Mouse (Mus musculus) lung, postnatal 14 days (tissue): ENCODE data around the gene Aldh16a1.
A peak's percentile ranks its signal among the peaks of the same experiment; 100 is the strongest.
"Not testable (repeated sequence)": the region's sequence is repeated elsewhere in the genome, so short reads cannot be mapped to it uniquely, and the experiment has no call there.

Experiments
- DNase-seq: peaks from one replicate; pipeline ENCODE4 v3.0.0; 2021

Aldh16a1 gene

DNA sequence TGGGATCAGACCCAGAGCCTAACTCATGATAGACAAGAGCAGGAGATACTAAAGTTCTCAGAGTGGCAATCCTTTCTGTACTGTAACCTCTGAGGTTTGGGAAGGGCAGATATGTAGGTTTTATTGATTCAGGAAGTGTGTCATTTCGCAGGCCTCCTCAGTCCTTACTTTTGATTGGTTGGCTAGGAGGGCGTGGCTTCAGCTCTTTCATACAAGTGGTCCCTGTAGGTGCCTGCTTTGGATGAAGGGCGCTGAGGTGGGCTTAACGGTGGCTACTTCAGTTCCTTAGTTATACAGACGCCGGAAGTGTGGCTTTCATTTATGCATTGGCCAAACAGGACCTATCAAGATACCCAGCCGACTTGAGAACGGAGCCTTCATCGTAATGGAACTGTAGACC, 1.2 kb upstream of the Aldh16a1 start:
- no peak for DNase-seq

DNA sequence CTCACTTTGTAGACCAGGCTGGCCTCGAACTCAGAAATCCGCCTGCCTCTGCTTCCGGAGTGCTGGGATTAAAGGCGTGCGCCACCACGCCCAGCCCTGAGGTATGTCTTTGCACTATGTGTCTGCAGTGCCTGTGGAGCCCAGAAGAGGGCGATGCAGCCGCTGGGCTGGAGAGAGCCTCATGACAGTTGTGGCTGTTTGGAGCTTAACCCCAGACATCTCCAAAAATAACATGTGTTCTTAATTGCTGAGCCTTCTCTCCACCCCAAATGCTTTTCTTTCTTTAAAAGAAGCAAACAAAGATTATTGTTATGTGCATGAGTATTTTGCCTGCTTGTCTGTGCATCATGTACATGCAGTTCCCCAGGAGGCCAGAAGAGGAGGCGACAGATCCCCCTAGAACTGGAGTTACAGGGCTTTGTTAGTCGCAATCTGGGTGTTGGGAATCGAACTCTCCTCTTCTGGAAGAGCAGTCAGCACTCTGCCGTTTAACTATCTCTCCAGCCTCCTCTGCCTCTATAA, 670 bp upstream of the Aldh16a1 start:
- peak; percentile 58 for DNase-seq

DNA sequence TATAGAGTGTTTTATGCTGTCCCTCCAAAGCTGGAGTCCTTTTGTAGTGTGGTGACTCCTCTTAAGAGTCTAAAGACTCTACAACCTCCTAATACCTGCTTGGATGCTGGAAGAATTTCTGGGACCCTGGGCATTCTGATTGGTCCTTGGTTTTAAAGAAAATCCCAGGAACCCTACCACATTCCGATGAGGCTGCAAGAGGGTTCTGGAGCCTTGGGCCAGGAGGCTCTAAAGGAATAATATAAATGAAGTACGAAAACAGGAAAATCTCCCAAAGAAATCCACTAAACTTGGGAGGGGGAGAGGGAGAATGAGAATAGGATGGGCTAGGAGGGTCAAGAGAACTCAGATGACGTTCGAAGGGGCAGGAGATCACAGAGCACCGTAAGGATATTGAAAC, 798 bp downstream of the Aldh16a1 start:
- no peak for DNase-seq

DNA sequence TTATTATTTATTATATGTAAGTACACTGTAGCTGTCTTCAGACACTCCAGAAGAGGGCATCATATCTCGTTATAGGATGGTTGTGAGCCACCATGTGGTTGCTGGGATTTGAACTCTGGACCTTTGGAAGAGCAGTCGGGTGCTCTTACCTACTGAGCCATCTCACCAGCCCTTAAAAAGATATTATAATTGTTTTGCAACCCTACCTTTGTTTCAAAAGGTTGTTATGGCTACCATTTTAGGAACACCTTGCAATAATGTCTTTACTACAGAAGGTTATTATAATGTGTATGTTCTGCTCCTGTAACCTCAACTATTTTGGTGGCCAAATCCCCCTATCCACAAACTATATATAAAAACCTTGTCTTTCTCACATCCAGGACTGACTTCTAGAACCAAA, 1.3 kb downstream of the Aldh16a1 start:
- not testable (repeated sequence) for DNase-seq

DNA sequence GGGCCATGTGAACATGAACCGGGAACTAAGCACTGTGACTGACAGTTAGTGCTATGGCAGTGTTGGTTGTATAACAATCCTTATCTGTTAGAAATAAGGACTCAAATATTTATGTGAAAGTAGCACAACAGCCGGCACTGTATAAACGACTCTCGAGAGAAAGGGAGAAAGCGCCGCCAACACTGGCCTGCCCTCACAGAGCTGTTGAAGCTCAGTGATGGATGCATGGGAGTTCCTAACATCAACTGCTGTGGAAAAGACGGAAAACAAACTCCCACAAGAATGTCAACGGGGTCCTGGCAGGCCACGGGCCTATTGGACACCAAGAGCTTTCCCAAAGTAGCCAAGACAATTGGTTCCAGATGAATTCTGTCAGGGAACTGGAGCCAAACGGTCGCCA, 3.1 kb downstream of the Aldh16a1 start:
- DNase-seq = peak; percentile 64

DNA sequence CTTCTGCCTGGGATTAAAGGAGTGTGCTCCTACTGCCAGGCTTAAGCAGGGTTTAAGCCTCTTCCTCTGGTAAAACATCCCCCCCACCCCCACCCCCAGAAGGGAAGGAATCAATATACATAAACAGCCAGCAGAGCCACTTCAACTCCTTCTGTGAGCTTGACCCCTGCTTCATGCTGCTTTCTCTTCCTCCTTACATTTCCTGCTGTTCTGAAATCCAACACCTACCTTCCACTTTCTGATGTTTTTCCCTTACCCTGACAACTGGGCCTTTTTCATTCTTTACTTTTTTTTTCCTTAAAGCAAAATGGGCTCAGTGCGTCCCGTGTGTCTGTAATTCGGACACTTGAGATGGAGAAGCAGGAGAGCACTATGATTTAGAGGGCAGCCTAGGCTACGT, 4.1 kb downstream of the Aldh16a1 start:
- DNase-seq = no peak

DNA sequence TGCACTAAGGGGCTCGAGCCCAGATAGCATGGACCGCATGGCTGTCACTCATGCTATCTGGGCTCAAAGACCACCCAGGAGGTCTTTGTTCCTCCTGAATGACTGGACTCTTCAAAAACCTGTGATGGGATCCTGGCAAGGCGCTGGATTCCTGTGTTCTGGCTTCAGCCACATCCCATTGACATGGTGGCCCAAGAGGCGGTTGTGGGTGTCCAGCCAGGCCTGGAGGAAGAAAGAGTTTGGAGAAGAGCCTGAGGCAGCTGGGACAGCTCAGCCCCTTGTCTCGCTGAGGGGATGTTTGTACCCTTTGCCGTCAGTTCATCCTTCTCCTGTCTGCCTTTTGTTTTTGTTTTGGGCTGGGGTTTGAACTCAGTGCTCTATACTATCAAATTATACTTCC, 4.8 kb downstream of the Aldh16a1 start:
- DNase-seq = peak; percentile 54

DNA sequence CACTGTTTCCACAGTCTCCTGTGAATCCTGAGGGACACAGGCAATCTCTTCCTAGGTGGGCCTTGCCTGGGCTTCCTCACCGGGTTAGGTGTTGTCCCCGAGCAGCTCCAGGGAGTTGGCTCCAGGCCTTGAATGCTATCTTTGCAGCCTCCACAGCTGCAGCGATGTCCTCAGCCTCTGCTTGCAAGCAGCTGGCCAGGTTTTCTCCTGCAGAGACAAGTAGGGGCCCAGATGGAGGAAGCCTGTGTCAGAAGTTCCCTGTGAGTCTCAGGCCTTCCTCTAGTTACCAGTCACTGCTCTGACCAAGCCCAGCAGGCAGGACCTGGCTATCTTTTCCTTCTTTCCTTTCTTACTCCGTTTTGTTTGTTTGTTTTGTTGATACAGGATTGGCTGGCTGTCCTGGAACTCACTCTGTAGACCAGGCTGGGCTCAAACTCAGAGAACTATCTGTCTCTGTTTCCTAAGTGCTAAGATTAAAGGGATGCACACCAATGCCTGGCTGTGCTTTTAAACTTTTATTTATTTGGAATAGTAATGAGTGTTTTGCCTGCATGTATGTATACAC, 5.8 kb downstream of the Aldh16a1 start:
- no peak for DNase-seq

DNA sequence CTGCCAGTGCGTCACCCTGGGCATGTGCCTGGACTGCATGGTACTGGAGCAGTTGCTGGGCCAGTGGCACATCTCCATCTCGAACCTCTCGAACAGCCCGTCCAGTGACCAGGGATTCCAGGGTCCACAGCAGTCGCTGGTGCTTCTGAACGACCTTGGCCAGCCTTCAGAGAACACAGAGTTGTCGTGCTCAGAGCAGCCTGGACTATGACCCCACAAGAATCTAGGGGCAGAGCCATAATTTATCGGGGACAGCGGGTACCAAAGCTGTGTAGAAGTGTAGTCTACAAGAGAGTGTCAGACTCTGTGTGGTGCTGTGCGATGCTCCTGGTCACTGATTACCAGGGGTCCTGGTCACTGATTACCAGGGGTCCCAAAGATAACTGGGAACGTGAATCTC, 6.5 kb downstream of the Aldh16a1 start:
- DNase-seq = no peak

DNA sequence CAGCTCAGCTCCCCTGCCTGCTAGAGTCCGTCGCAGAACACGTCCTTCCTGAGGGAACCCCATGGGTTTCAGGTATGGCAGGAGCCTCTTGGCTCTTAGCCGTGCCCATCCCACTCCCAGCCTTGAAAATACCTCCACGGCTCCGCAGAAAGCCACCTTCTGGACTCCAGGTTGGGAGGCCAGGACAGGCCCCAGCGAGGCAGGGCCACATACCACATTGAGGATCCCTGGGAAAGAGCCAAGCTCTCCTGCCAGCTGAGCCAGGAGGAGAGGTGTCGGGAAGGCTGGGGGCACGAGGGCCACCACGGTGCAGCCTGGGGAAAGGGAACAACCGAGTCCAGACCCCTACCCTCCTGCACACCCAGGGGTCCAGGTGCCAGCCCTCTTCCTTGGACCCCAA, 7.1 kb downstream of the Aldh16a1 start:
- DNase-seq = no peak

DNA sequence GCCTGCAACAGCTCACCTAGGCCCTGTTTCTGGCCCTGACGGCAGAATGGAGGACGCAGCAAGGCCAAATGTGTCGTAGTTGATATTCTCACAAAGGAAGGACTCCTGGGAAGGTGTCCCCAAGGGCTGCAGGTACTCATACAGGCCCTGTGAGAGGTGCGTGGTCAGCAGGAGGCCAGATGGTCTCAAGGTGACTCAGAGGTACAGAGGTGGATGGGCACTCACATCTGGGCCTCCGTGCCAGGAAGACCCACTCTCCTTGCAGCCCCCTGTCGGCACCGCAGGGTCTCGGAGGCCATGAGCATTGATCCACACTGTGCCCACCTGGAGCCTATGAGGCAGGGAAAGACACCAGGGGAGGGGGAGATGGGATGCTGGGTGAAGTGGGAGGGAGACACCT, 8.9 kb downstream of the Aldh16a1 start:
- no peak for DNase-seq

DNA sequence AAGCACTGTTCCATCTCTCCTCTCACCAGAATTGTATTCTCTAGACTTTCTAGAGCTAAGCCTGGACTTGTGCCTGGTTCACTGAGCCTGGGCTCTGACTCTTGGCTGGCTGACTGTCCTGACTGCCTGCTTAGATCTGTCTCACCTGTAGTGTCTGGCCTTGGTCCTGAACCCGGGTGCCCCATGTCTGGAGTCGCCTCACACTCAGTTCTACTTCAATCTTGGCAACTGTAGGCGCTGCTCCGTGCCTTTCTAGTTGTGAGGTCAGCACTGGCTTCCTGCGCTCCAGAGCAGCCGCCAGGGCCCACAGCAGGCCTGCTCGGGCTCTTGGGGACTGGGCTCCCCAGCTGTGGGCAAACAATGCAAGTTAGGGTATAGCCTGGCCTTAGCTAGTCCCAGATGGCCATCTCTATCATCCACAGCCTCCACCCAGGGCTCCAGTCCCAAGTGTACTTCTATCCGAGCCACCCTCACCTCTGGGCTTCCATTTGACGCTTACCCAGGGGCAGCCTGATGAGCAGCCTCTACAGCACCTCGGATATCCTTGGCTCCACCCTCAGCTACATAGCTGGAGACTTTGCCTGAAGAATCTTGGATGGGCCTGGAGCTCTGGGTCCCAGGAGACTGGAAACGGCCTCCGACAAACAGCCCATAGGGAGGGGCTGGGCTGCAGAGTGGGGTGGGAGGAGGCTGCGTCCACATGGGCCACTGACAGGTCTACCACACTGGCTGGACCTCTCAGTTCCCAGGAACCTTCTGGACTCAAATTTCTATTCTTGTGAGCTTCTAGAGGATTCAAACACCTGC, 9.8 kb downstream of the Aldh16a1 start:
- DNase-seq = no peak

DNA sequence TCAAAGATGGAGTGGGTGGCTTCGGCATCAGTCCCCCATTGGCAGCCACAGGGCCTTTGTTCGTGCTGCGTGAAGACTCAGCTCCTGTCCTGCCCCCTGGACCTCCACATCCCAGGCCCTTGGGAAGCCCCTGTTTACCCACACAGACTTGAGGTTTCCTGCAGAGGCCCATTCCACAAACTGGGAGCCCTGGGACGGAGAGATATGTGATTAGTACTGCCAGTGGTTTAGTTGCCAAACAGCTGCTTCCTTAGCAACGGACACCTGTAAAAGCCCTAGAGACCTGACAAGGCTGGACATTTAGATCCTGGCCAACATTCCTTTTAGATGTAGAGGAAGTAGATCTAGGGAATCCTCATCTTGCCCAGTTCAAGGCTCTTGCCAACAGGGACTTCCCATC, 12.5 kb downstream of the Aldh16a1 start:
- no peak for DNase-seq

DNA sequence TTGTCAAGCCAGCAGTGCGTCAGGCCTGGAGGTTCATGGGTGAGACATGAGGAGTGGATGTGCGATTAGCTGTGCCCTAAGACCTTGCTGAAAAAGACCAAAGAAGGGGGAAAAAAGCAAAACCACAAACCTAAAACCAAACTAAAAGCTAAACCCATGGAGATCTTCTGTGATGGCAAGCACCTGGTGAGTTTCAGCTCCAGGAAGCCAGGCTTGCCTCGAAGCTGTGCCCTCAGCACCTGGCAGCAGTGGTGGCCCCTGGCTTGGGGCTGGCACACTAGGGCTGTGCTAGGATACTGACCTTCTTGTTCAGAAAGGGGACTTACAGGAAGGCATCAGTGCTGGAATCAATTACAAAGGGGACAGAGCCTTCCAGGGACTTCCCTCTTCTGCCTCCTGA, 13.1 kb downstream of the Aldh16a1 start:
- DNase-seq = no peak

DNA sequence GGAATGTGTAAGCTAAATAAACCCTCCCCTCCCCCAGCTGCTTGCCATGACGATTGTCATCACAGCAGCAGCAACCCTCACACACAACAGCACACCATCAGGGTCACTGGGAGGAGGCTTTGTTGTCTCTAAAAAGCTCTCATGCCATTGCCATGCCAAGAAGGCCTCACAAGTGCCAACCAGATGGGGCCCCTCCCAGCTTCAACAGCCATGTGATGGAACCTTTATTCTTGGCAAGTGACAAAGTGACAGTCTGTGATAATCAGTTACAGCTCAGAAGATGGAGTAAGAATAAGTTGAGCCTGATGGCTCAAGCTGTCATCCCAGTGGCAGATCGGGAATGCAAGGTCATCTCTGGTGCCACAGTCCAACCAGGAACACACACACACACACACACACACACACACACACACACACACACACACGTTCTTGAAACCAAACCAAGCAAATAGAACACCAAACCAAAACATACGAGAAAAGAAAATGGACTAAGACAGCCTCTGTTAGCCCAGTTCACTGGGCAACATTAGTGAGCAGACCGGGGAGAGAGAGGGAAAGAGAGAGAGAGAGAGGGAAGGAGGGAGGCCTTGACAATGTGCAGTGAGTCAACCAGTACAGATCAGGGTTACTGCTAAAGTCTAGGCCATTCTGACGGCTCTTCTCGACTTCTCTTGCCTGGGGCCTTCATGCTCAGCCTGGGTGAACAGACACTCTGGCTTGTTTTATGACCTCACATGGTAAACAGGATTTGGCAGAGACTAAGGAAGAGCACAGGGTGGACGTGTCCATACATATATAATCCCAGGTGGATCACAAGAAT, 14.3 kb downstream of the Aldh16a1 start:
- DNase-seq = no peak

DNA sequence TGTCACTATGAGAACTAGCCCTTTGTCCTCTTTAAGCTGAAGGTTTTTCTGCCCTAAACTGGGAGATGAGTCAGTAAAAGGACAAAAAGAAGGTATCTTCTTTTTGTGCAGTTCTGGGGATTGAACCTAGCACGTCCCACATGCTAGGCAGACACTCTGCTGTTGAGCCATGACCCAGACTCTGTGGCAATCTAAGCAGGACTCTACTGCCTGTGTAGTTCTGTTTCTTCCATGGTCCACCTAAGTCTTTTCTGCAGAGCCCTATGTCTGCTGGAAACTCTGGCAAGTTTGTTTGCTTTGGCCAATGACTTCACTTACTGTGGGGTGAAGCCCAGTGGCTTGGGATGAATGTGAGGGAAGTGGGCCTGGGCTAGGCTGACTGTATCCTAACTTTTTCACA, 16.0 kb downstream of the Aldh16a1 start:
- DNase-seq = no peak

DNA sequence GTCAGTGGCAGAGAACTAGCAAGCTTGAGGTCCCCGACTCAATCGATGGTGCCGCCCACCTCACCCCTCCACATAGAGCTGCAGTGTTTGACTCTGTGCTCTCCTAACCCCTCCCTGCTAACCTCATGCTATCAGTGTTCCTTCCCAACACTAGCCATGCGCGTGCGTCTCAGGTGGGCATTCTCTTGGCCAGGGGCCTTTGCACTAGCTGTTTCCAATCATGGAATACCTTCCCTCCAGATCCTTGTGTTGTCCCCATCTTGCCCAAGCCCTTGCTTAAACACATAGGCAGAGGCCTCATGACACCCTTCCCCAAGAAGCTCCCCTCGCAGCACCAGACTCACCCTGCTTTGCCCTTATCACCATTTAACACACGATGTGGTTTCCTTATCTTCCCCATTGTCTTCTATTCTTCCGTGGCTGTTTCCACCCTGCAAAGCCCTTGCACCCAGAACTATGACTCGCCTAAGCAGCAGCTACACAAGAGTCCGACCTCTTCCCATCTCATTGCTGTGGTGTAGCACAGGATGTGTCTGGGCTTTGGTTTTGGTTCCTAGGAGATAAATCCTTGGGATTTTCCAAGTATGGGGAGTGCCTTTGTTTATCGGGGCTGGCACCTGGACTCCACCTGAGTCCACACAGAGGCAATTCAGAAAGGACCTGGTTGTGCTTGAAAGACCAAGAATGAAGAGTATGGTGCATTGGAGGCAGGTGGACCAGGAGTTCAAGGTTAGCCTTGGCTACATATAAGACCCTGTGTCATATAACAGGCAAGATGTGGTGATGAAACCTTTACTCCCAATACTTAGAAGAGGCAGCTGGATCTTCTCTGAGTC, 17.0 kb downstream of the Aldh16a1 start:
- no peak for DNase-seq

DNA sequence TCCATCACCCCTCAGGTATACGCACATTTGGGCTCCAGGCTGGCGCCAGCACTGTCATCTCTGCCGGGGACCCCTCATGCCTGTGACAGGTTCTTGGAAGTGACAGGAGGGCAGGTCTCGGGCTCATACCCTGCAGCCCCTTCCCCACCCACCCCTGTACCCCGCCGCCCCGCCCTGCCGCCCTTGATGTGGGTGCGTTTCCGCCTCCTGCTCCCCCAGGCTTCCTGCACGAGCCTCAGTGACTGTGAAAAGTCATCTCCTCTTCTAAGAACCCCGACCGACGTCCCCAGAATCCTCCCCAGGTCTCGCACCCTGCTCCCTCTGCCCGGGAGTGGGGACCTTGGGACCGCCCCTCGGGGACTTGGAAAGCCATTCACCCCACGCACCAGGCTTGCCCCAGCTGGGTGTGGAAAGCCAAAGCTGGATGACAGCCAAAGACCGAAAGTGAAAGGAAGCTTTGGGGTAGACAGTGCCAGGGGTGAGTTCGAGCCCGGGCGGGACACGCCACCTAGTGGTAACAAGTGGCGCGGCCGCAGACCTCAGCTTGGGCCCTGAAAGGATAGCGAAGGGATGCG, 18.3 kb downstream of the Aldh16a1 start, which contains the start of the genes Gm45713 and Flt3l:
Gene Gm45713, minus strand, starts transcription at position 239 of the 575 bp plus-strand sequence.
Gene Flt3l, minus strand, starts transcription at position 440 of the 575 bp plus-strand sequence.
- peak; percentile 97 for DNase-seq

DNA sequence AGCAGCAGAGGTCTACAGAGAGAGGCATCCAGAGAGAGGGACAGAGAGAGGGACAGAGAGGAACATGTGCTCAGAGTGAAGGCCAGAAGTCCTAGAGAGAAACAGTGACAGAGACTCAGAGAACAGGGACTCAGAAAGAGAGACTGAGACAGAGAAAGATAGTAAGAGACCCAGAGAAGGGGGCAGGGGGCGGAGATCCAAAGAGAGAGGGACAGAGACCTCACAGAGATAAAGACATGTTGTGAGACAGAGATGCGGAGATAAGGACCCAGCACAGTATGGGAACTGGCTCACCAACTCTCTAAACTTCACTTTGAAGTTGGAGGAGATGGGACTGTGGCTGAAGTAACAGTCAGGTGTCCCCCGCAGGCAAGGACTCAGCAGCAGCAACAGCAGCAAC, 19.0 kb downstream of the Aldh16a1 start:
- DNase-seq = no peak

DNA sequence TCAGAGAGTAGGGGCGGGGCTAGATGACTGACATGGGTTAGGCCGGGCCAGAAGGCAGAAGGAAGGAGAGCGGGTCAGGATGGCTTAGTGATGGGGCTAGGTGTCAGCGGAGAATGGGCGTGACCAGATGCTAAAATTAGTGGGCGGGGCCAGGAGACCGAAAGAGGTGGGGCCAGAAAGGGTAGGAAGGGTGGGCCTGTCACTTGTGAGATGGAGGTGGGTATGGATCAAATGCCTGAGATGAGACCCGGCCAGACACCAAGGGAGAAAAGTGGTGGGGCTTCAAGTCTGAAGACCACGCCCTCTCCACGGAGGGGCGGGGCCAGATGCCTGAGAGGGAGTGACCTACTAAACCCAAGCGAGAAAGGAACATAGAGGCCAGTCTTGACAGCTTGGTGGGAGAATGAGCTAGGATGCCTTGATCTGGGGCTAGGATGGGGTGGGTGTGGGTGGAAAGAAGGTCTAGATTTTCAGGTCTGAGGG, 19.8 kb downstream of the Aldh16a1 start:
- peak; percentile 25 for DNase-seq

DNA sequence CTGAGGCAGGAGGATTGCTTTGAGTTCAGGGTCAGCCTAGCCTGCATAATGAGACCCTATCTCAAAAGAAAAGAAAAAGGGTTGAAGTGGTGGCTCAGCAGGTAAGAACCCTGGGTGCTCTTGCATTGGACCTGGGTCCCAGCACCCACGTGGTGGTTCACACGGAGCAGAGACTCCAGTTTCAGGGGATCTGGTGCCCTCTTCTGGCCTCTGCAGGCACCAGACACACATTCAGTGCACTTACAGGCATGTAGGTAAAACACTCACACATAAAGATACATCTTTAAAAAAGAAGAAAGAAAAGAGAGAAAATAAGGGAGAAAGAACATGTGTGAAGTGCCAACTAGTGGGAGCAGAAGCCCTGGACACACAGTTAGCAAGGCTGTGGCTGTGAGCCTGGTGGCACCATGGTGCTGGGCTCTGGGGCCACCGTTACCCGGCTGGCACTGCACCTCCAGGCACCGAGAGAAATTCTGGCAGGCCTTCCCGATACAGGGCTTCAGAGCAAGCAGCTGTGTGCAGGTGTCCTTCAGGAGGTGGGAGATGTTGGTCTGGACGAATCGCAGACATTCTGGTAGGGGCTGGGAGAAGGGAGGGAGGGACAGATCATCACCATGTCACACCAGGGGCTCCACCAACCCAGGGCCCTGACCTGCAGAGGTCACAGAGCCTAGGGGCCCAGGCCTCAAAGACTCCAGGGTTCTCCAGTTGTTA, 20.8 kb downstream of the Aldh16a1 start:
- DNase-seq = no peak
